Mouse (Mus musculus) heart, embryonic 13.5 days (tissue): ENCODE data around the gene Cstf1. TPM values are rescaled to one million over a fixed set of nuclear protein-coding genes. Genes with fewer than 3 reads are reported as not detected.

ENCODE experiments used
- ATAC-seq: fragments of 200-750 bp; cut with Nextera tagmentation; 2 replicates; pipeline ENCODE4 v1.8.0; 2017; ENCODE audit warnings: moderate TSS enrichment; ENCODE audit not compliant: insufficient number of reproducible peaks, low FRiP score, low TSS enrichment; ENCODE audit errors: extremely low read depth
- H3K27ac ChIP-seq: fragments of 300-500 bp; sonication (generic); replicated peaks from 2 replicates; pipeline ENCODE4 v1.5.1; 2015; ENCODE audit warnings: moderate library complexity, mild to moderate bottlenecking, inconsistent platforms
- H3K27me3 ChIP-seq: fragments of 300-500 bp; sonication (generic); replicated peaks from 2 replicates; pipeline ENCODE4 v1.6.1; 2015; ENCODE audit warnings: mild to moderate bottlenecking, inconsistent platforms
- H3K36me3 ChIP-seq: fragments of 300-500 bp; sonication (generic); 2 replicates; pipeline ENCODE4 v1.6.1; 2015; ENCODE audit warnings: mild to moderate bottlenecking, inconsistent platforms
- H3K4me1 ChIP-seq: fragments of 300-500 bp; sonication (generic); 2 replicates; pipeline ENCODE4 v1.6.1; 2015; ENCODE audit warnings: inconsistent platforms
- H3K4me2 ChIP-seq: fragments of 300-500 bp; sonication (generic); 2 replicates; pipeline ENCODE4 v1.6.1; 2015; ENCODE audit warnings: inconsistent platforms, mild to moderate bottlenecking, moderate library complexity
- H3K4me3 ChIP-seq: fragments of 300-500 bp; sonication (generic); 2 replicates; pipeline ENCODE4 v1.5.1; 2015; ENCODE audit warnings: moderate library complexity, mild to moderate bottlenecking, inconsistent platforms
- H3K9ac ChIP-seq: fragments of 300-500 bp; sonication (generic); 2 replicates; pipeline ENCODE4 v1.6.1; 2015; ENCODE audit warnings: inconsistent platforms, mild to moderate bottlenecking, moderate library complexity
- H3K9me3 ChIP-seq: fragments of 300-500 bp; sonication (generic); 2 replicates; pipeline ENCODE4 v1.6.1; 2016; ENCODE audit warnings: inconsistent platforms
- WGBS: fragments of 180-500 bp; shearing (Covaris S2); methylation state at CpG from one replicate; pipeline ENCODE4 v1.1.7; 2015; ENCODE audit warnings: mixed read lengths; 5-methylcytosine and 5-hydroxymethylcytosine counted together
- polyA plus RNA-seq: library from polyadenylated mRNA; unstranded; fragments of >200 nt; fragmentation: Nextera tagmentation; extraction: Ambion mirVana; gene quantifications from 2 replicates; pipeline ENCODE4 v1.2.1, GENCODE M21; 2015

The Cstf1 gene
- polyA plus RNA-seq, 1 experiment from 2014 or later, result 28.0 TPM

- Histone ChIP-seq H3K27ac (no peak overlapping the region), H3K4me2 (no peak overlapping the region), H3K27me3 (peaks cover 31% of the 10 kb centered on the region), H3K4me3 (no peak overlapping the region), H3K4me1 (0 out of 2 replicates have a peak, but pooled peaks cover 8% of the 10 kb centered on the region), H3K36me3 (no peaks in the 10 kb centered on the region), H3K9me3 (no peaks in the 10 kb centered on the region), H3K9ac (no peak overlapping the region)
- WGBS, result 33% methylated on average over 9 of the region's 9 CpGs
- no peak for ATAC-seq
These were observed 29.4 kb downstream of the Cstf1 start for GRCm38 (mm10) chr2:172399901-172400300.

DNA sequence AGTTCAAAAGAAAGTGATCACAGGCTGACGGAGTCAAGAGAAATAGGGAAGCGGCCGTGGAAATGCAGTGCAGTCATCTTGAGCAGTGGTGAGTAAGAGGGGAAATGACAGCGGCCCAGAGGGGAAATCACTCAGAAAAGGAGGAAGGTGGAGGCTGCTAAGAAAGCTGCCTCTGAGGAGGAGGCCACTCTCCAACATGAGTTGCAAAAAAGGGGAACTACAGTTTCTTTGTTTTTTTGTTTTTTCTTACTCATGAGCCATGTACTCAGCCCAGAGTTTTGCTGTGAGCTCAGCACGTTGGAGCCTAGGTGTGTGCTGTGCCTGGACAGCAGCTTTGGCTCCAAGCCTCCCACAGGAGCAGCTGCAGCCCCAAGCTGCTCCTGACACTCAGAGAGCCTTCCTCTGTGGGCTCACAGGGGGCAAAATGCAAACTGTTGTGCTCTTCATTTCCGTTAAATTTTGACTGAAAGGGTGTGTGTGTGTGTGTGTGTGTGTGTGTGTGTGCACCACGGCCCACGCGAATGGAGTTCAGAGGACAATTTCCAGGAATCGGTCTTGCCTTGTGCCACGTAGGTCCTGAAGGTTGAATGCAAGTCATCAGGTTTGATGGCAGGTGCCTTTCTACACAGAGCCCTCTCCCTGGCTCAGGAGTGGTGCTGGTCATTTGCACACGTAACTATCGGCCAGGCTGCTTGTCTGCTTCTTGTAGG, 30.8 kb downstream of the Cstf1 start:
- Histone ChIP-seq H3K4me1 (0 out of 2 replicates have a peak, but pooled peaks cover 8% of the 10 kb centered on the region), H3K4me3 (no peak overlapping the region), H3K9ac (no peak overlapping the region), H3K4me2 (no peak overlapping the region), H3K36me3 (no peaks in the 10 kb centered on the region), H3K27me3 (peaks cover 28% of the 10 kb centered on the region), H3K27ac (peak overlapping the region; percentile 50), H3K9me3 (no peaks in the 10 kb centered on the region)
- WGBS, result 59% methylated on average over 13 of the region's 13 CpGs
- no peak for ATAC-seq

DNA sequence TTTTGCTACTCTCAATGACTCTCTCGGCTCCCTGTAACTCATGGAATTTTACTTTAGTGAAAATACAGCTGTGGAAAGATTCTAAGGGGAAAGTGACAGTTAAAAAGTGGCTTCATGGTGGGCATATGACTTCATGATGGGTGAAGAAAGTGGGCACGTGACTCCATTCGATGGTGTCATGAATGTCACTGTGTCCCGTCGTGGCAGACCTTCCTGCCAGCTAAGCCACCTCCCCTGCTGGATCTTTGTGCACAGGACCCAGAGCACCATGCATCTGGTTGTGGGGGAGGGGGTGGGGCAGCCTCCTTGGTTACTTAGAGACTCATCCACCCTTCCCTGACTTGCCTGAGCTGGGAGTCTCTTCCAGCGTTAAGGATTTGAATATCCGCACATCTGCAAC, 33.8 kb downstream of the Cstf1 start:
- Histone ChIP-seq H3K9ac (no peak overlapping the region), H3K4me3 (no peak overlapping the region), H3K4me1 (peaks cover 8% of the 10 kb centered on the region; the same call in 1 of the 2 replicates), H3K36me3 (no peaks in the 10 kb centered on the region), H3K27me3 (peaks cover 23% of the 10 kb centered on the region), H3K27ac (no peak overlapping the region), H3K4me2 (no peak overlapping the region), H3K9me3 (no peaks in the 10 kb centered on the region)
- no peak for ATAC-seq
- WGBS, result 48% methylated on average over 7 of the region's 7 CpGs

DNA sequence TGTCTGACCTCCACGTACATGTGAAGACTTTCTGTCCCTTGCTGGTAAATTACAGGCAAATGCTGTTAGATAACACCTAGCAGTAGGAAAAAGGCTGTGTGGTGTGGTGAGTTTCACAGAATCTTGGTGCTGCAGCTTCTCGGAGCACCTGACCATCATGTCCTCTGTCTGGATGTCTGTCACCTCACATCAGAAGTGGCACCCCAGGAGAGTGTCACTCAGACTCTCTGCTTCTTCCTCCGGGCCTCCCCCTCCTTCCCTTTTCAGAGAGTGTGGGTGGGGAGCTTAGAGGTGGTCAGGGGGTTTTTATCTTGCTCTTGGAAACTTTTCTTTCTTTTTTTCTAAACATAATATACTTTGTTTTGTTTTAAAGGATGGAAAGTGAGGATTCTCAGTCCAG, 34.5 kb downstream of the Cstf1 start:
- peaks cover 6% of the 10 kb centered on the region; the same call in 1 of the 2 replicates for H3K4me1 ChIP-seq
- H3K27me3 ChIP-seq, result peaks cover 23% of the 10 kb centered on the region
- ATAC-seq, result no peak
- 43% methylated on average over 3 of the region's 3 CpGs for WGBS
- H3K36me3 ChIP-seq, result no peaks in the 10 kb centered on the region
- no peaks in the 10 kb centered on the region for H3K9me3 ChIP-seq
- H3K4me3 ChIP-seq, result no peak overlapping the region
- no peak overlapping the region for H3K4me2 ChIP-seq
- H3K9ac ChIP-seq, result no peak overlapping the region
- H3K27ac ChIP-seq, result no peak overlapping the region

GRCm38 (mm10) chr2:172406173-172406572, 35.7 kb downstream of the Cstf1 start:
- Histone ChIP-seq H3K4me1 (peaks cover 3% of the 10 kb centered on the region; the same call in 1 of the 2 replicates), H3K36me3 (no peaks in the 10 kb centered on the region), H3K27ac (0 out of 2 replicates have a peak overlapping the region, but pooled peaks have one; percentile 15), H3K4me2 (no peak overlapping the region), H3K9ac (no peak overlapping the region), H3K4me3 (no peak overlapping the region), H3K9me3 (no peaks in the 10 kb centered on the region), H3K27me3 (peaks cover 23% of the 10 kb centered on the region; the same call in 1 of the 2 replicates)
- WGBS, result 60% methylated on average over 4 of the region's 4 CpGs
- no peak for ATAC-seq

- Histone ChIP-seq H3K27me3 (peaks cover 17% of the 10 kb centered on the region; the same call in 1 of the 2 replicates), H3K4me2 (no peak overlapping the region), H3K9ac (no peak overlapping the region), H3K36me3 (no peaks in the 10 kb centered on the region), H3K4me1 (peaks cover 5% of the 10 kb centered on the region), H3K4me3 (no peak overlapping the region), H3K9me3 (no peaks in the 10 kb centered on the region), H3K27ac (no peak overlapping the region)
- no peak for ATAC-seq
- WGBS, result 72% methylated on average over 2 of the region's 2 CpGs
These were observed 37.0 kb downstream of the Cstf1 start for GRCm38 (mm10) chr2:172407499-172407898.

DNA sequence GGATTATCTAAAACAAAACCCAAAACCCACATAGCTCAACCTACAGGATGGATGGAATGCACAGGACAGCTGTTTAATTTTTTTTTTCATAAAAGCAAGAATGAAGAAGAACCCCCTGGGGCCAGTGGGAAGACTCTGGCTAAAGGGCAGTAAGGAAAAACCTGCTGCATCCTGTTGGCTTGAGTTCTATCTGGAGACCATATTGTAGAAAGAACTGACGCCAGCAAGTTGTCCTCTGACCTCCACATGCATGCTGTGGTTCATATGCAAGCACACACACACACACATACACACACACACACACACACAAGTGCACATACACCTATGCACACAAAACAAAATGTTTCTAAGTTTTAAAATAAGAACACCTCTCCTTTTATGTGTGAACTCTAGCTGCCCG, 40.2 kb downstream of the Cstf1 start:
- H3K9ac ChIP-seq, result no peak overlapping the region
- H3K27ac ChIP-seq, result no peak overlapping the region
- ATAC-seq, result no peak
- no peaks in the 10 kb centered on the region for H3K9me3 ChIP-seq
- H3K27me3 ChIP-seq, result 0 out of 2 replicates have a peak, but pooled peaks cover 5% of the 10 kb centered on the region
- H3K4me2 ChIP-seq, result no peak overlapping the region
- no peaks in the 10 kb centered on the region for H3K36me3 ChIP-seq
- peaks cover 19% of the 10 kb centered on the region for H3K4me1 ChIP-seq
- WGBS, result 67% methylated on average over 2 of the region's 2 CpGs
- H3K4me3 ChIP-seq, result no peak overlapping the region

DNA sequence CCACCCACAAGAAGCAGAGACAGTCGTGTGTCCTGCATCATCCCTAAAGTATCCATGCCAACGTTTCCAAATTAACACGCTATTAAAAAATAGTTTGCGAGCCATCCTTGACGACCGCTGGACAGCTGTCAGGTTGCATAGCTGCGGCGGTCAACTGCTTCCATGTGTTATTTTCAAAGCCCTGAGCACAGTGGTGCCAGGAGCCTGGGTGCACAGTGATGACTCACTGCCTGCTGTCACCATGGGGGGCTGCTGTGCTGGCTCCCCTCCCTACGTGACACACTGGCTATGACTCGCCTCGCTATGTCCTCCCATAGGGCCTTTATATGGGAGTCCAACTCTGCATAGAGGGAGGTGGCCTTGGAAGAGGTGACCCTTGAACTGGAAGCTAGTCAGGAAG, 40.6 kb downstream of the Cstf1 start:
- H3K4me2 ChIP-seq, result no peak overlapping the region
- ATAC-seq, result no peak
- no peak overlapping the region for H3K4me3 ChIP-seq

GRCm38 (mm10) chr2:172412454-172412853, 42.0 kb downstream of the Cstf1 start:
- H3K27ac ChIP-seq, result no peak overlapping the region
- no peaks in the 10 kb centered on the region for H3K36me3 ChIP-seq
- H3K27me3 ChIP-seq, result no peaks in the 10 kb centered on the region; the same call in 1 of the 2 replicates
- H3K4me3 ChIP-seq, result peak overlapping the region; percentile 17
- no peaks in the 10 kb centered on the region for H3K9me3 ChIP-seq
- ATAC-seq, result no peak
- H3K4me1 ChIP-seq, result peaks cover 19% of the 10 kb centered on the region
- H3K9ac ChIP-seq, result peak overlapping the region; percentile 41
- WGBS, result 5% methylated on average over 9 of the region's 9 CpGs
- peak overlapping the region; percentile 58 for H3K4me2 ChIP-seq

More for the DNA sequence above, 40.6 kb downstream of the Cstf1 start:
- 71% methylated on average over 11 of the region's 11 CpGs for WGBS
- Histone ChIP-seq H3K36me3 (no peaks in the 10 kb centered on the region), H3K9me3 (no peaks in the 10 kb centered on the region), H3K27me3 (peaks cover 1% of the 10 kb centered on the region; the same call in 1 of the 2 replicates), H3K27ac (no peak overlapping the region), H3K9ac (no peak overlapping the region), H3K4me1 (peaks cover 19% of the 10 kb centered on the region)

DNA sequence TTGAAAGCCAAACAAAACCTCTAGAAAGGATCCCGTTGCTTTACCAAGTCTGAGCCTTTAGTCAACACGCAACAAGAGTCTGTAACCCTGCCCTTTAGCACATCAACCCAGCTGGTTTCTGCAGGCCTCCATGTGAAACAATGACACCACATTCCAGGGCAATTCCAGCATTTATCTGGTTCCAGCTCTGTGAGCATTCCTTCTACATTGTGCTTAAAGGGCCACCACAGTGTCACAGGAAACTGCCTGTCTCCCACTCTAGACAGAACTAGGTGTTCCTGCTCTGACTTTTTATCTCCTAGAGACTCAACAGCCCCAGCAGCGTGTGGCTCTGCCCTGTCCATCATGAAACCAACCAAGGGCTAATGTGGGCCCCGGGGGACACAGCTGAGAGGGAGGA, 42.8 kb downstream of the Cstf1 start:
- Histone ChIP-seq H3K9ac (0 out of 2 replicates have a peak overlapping the region, but pooled peaks have one; percentile 47), H3K4me3 (no peak overlapping the region), H3K4me1 (peaks cover 19% of the 10 kb centered on the region), H3K9me3 (no peaks in the 10 kb centered on the region), H3K27me3 (peaks cover 6% of the 10 kb centered on the region; the same call in 1 of the 2 replicates), H3K27ac (peak overlapping the region; percentile 61), H3K4me2 (no peak overlapping the region), H3K36me3 (no peaks in the 10 kb centered on the region)
- ATAC-seq, result no peak
- WGBS, result 13% methylated on average over 4 of the region's 4 CpGs

GRCm38 (mm10) chr2:172413894-172414293, 43.4 kb downstream of the Cstf1 start:
- no peak overlapping the region for H3K9ac ChIP-seq
- ATAC-seq, result no peak
- peak overlapping the region; percentile 61; the same call in 1 of the 2 replicates for H3K27ac ChIP-seq
- H3K4me1 ChIP-seq, result peaks cover 19% of the 10 kb centered on the region
- no peak overlapping the region for H3K4me2 ChIP-seq
- 46% methylated on average over 5 of the region's 5 CpGs for WGBS
- no peaks in the 10 kb centered on the region for H3K9me3 ChIP-seq
- H3K36me3 ChIP-seq, result no peaks in the 10 kb centered on the region
- H3K27me3 ChIP-seq, result peaks cover 9% of the 10 kb centered on the region; the same call in 1 of the 2 replicates
- no peak overlapping the region for H3K4me3 ChIP-seq

GRCm38 (mm10) chr2:172416218-172416617, 45.7 kb downstream of the Cstf1 start:
- Histone ChIP-seq H3K4me1 (peaks cover 17% of the 10 kb centered on the region), H3K4me2 (no peak overlapping the region), H3K27ac (no peak overlapping the region), H3K27me3 (peaks cover 9% of the 10 kb centered on the region; the same call in 1 of the 2 replicates), H3K4me3 (no peak overlapping the region), H3K36me3 (no peaks in the 10 kb centered on the region), H3K9ac (no peak overlapping the region), H3K9me3 (no peaks in the 10 kb centered on the region)
- WGBS, result 45% methylated on average over 12 of the region's 12 CpGs
- no peak for ATAC-seq
